Mouse (Mus musculus) limb, embryonic 14.5 days (tissue): Measurements from ENCODE around the gene Kcnip1. TPM values are rescaled to one million over a fixed set of nuclear protein-coding genes. Genes with fewer than 3 reads are reported as not detected.

ENCODE experiments used
- ATAC-seq: fragments of 200-750 bp; cut with Nextera tagmentation; 2 replicates; pipeline ENCODE4 v1.8.0; 2017; ENCODE audit warnings: low read depth, moderate number of reproducible peaks, moderate TSS enrichment; ENCODE audit not compliant: low FRiP score
- DNase-seq: peaks from one replicate; pipeline ENCODE4 v3.0.0-alpha.2; 2015; ENCODE audit warnings: low spot score
- H3K27ac ChIP-seq: fragments of 300-500 bp; sonication (generic); replicated peaks from 2 replicates; pipeline ENCODE4 v1.5.1; 2014; ENCODE audit warnings: low read depth, mild to moderate bottlenecking, low read length, moderate library complexity, mixed read lengths
- H3K27me3 ChIP-seq: fragments of 300-500 bp; sonication (generic); 2 replicates; pipeline ENCODE4 v1.6.1; 2014; ENCODE audit warnings: low read length, mixed read lengths; ENCODE audit not compliant: control insufficient read depth, insufficient read depth
- H3K36me3 ChIP-seq: fragments of 300-500 bp; sonication (generic); 2 replicates; pipeline ENCODE4 v1.6.1; 2014; ENCODE audit warnings: mild to moderate bottlenecking, low read length, moderate library complexity, mixed read lengths; ENCODE audit not compliant: control insufficient read depth, insufficient read depth
- H3K4me1 ChIP-seq: fragments of 300-500 bp; sonication (generic); 2 replicates; pipeline ENCODE4 v1.6.1; 2014; ENCODE audit warnings: antibody characterized with exemption, low read length, mixed read lengths; ENCODE audit not compliant: control insufficient read depth, insufficient read depth
- H3K4me2 ChIP-seq: fragments of 300-500 bp; sonication (generic); replicated peaks from 2 replicates; pipeline ENCODE4 v1.6.1; 2014; ENCODE audit warnings: low read depth, mild to moderate bottlenecking, low read length, moderate library complexity; ENCODE audit not compliant: severe bottlenecking
- H3K4me3 ChIP-seq: fragments of 300-500 bp; sonication (generic); replicated peaks from 2 replicates; pipeline ENCODE4 v1.5.1; 2014; ENCODE audit warnings: low read length
- H3K9ac ChIP-seq: fragments of 300-500 bp; sonication (generic); 2 replicates; pipeline ENCODE4 v1.6.1; 2014; ENCODE audit warnings: mild to moderate bottlenecking, low read depth, low read length, moderate library complexity; ENCODE audit not compliant: severe bottlenecking
- H3K9me3 ChIP-seq: fragments of 300-500 bp; sonication (generic); 2 replicates; pipeline ENCODE4 v1.6.1; 2016; ENCODE audit warnings: low read length; ENCODE audit not compliant: control insufficient read depth
- POLR2A ChIP-seq: fragments of 200-500 bp; IDR thresholded peaks from 2 replicates; pipeline ENCODE4 v1.8.0; 2012; ENCODE audit warnings: inconsistent platforms, mild to moderate bottlenecking, moderate library complexity, borderline replicate concordance; ENCODE audit not compliant: insufficient read depth, insufficient read length; ENCODE audit errors: extremely low read depth
- WGBS: fragments of 180-500 bp; shearing (Covaris S2); extraction: QIAGEN DNeasy Blood & Tissue Kit; methylation state at CpG from one replicate; pipeline ENCODE4 v1.1.7; 2014; 5-methylcytosine and 5-hydroxymethylcytosine counted together
- polyA plus RNA-seq, 2 experiments: library from polyadenylated mRNA; depleted of rRNA in 1 of 2; stranded (reverse) in 1 of 2; unstranded in 1 of 2; fragments of >200 nt; fragmentation: Nextera tagmentation in 1 of 2; extraction: Ambion mirVana in 1 of 2; gene quantifications; 2 replicates each; pipeline versions ENCODE4 v1.2.1 to v1.2.3; 2012 to 2014

The Kcnip1 gene
- polyA plus RNA-seq, 2 experiments, result 3.4 to 5.0 TPM

DNA sequence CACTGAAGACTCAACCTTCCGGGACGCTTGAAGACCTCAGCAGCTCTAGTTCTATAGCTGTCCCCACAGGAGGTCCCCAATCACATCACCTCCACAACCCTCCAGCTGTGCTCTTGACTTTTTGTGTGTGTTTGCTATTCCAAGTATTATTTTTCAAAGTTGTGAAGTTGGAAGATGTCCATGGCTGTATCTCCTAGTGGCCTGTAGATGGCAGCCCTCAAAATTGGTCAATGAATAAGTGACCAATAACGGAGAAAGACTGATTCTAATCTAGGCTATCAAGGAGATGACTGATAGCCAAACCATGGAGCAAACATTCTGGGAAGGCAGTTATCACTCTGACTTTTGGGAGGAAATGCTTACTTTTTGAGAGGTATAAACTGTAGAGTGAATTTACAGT is 123.4 kb downstream of the Kcnip1 start:
- no peak overlapping the region for H3K4me3 ChIP-seq
- WGBS, result 80% methylated on average over 3 of the region's 3 CpGs
- H3K27me3 ChIP-seq, result no peaks in the 10 kb centered on the region
- no peak for ATAC-seq
- H3K9ac ChIP-seq, result no peak overlapping the region
- no peaks in the 10 kb centered on the region for H3K36me3 ChIP-seq
- H3K9me3 ChIP-seq, result no peaks in the 10 kb centered on the region
- peaks cover 8% of the 10 kb centered on the region for H3K4me1 ChIP-seq
- H3K4me2 ChIP-seq, result no peak overlapping the region
- TF ChIP-seq POLR2A, result no peak
- H3K27ac ChIP-seq, result no peak overlapping the region
- no peak for DNase-seq

- H3K9ac ChIP-seq, result no peak overlapping the region
- H3K4me1 ChIP-seq, result no peaks in the 10 kb centered on the region
- no peak overlapping the region for H3K4me3 ChIP-seq
- WGBS, result 64% methylated on average over 6 of the region's 6 CpGs
- H3K36me3 ChIP-seq, result no peaks in the 10 kb centered on the region
- H3K27ac ChIP-seq, result no peak overlapping the region
- H3K27me3 ChIP-seq, result no peaks in the 10 kb centered on the region
- ATAC-seq, result no peak
- DNase-seq, result no peak
- H3K9me3 ChIP-seq, result no peaks in the 10 kb centered on the region
- no peak overlapping the region for H3K4me2 ChIP-seq
- no peak for TF ChIP-seq POLR2A
Measured at GRCm38 (mm10) chr11:33866775-33867174, 126.2 kb downstream of the Kcnip1 start.

GRCm38 (mm10) chr11:33864245-33864644 is 128.7 kb downstream of the Kcnip1 start:
- Histone ChIP-seq H3K27me3 (no peaks in the 10 kb centered on the region), H3K4me3 (no peak overlapping the region), H3K27ac (no peak overlapping the region), H3K36me3 (no peaks in the 10 kb centered on the region), H3K9me3 (no peaks in the 10 kb centered on the region), H3K4me1 (no peaks in the 10 kb centered on the region), H3K9ac (no peak overlapping the region), H3K4me2 (no peak overlapping the region)
- DNase-seq, result no peak
- 97% methylated on average over 4 of the region's 4 CpGs for WGBS
- ATAC-seq, result no peak
- no peak for TF ChIP-seq POLR2A

DNA sequence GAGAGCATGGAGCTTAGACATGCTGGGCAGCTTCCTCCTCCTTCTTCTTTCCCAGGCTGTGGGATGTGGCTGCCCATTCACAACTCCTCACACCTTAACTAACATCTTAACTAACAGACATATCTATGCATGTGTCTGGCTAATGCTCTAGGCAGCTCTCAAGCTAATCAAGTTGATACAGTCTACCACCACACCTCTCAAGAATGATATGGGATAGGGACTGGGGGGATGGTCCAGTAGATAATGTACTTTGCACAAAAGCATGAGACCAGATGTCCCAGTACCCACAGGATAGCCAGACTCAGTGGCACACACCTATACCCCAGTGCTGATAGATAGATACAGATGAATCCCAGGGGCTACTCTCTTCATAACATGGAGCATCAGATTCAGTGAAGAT is 131.1 kb downstream of the Kcnip1 start:
- ATAC-seq (no peak), DNase-seq (no peak)
- no peak for TF ChIP-seq POLR2A
- no peak overlapping the region for H3K4me3 ChIP-seq
- no peak overlapping the region for H3K9ac ChIP-seq
- H3K27me3 ChIP-seq, result no peaks in the 10 kb centered on the region
- no peaks in the 10 kb centered on the region for H3K4me1 ChIP-seq
- no peaks in the 10 kb centered on the region for H3K36me3 ChIP-seq
- no peak overlapping the region for H3K27ac ChIP-seq
- H3K4me2 ChIP-seq, result no peak overlapping the region
- H3K9me3 ChIP-seq, result no peaks in the 10 kb centered on the region

- no peak for TF ChIP-seq POLR2A
- no peaks in the 10 kb centered on the region for H3K27me3 ChIP-seq
- no peak overlapping the region for H3K27ac ChIP-seq
- no peak overlapping the region for H3K4me2 ChIP-seq
- DNase-seq (no peak), ATAC-seq (no peak)
- no peaks in the 10 kb centered on the region for H3K36me3 ChIP-seq
- WGBS, result 69% methylated on average over 4 of the region's 4 CpGs
- H3K4me1 ChIP-seq, result no peaks in the 10 kb centered on the region
- no peak overlapping the region for H3K9ac ChIP-seq
- no peaks in the 10 kb centered on the region for H3K9me3 ChIP-seq
- no peak overlapping the region for H3K4me3 ChIP-seq
Measured at GRCm38 (mm10) chr11:33860905-33861582, 131.9 kb downstream of the Kcnip1 start.
